Mouse (Mus musculus) cerebellum, adult 11 months (tissue): ENCODE measurements around the gene Gm37240.

Experiments
- DNase-seq: peaks from one replicate; pipeline ENCODE4 v3.0.0; 2022

Gm37240 gene

GRCm38 (mm10) chr3:85214926-85215325 lies 672.4 kb downstream of the Gm37240 start:
- DNase-seq, result no peak

GRCm38 (mm10) chr3:85212751-85213350 lies 674.5 kb downstream of the Gm37240 start:
- DNase-seq, result no peak

GRCm38 (mm10) chr3:85209887-85210844 lies 677.2 kb downstream of the Gm37240 start:
- no peak for DNase-seq

- DNase-seq, result no peak
These were observed 680.8 kb downstream of the Gm37240 start for GRCm38 (mm10) chr3:85206475-85206874.

- no peak for DNase-seq
These were observed 681.4 kb downstream of the Gm37240 start for GRCm38 (mm10) chr3:85205911-85206310.

GRCm38 (mm10) chr3:85203659-85204058 lies 683.7 kb downstream of the Gm37240 start:
- no peak for DNase-seq

- no peak for DNase-seq
These were observed 684.6 kb downstream of the Gm37240 start for GRCm38 (mm10) chr3:85202726-85203125.

- DNase-seq, result no peak
These were observed 685.5 kb downstream of the Gm37240 start for GRCm38 (mm10) chr3:85201785-85202184.

GRCm38 (mm10) chr3:85198496-85198895 lies 688.8 kb downstream of the Gm37240 start:
- DNase-seq, result no peak

GRCm38 (mm10) chr3:85197148-85197547 lies 690.2 kb downstream of the Gm37240 start:
- no peak for DNase-seq

- DNase-seq, result no peak
These were observed 690.7 kb downstream of the Gm37240 start for GRCm38 (mm10) chr3:85196591-85196990.

- no peak for DNase-seq
These were observed 692.2 kb downstream of the Gm37240 start for GRCm38 (mm10) chr3:85195068-85195481.

- no peak for DNase-seq
These were observed 697.5 kb downstream of the Gm37240 start for GRCm38 (mm10) chr3:85189791-85190190.

GRCm38 (mm10) chr3:85188364-85188763 lies 699.0 kb downstream of the Gm37240 start:
- DNase-seq, result no peak

GRCm38 (mm10) chr3:85186661-85187076 lies 700.6 kb downstream of the Gm37240 start:
- DNase-seq, result peak; percentile 61

- peak; percentile 19 for DNase-seq
These were observed 701.5 kb downstream of the Gm37240 start for GRCm38 (mm10) chr3:85185827-85186226.

GRCm38 (mm10) chr3:85184916-85185315 lies 702.4 kb downstream of the Gm37240 start:
- no peak for DNase-seq

GRCm38 (mm10) chr3:85184151-85184550 lies 703.2 kb downstream of the Gm37240 start:
- DNase-seq, result no peak

- no peak for DNase-seq
These were observed 710.6 kb downstream of the Gm37240 start for GRCm38 (mm10) chr3:85176736-85177135.

GRCm38 (mm10) chr3:85174542-85175469 lies 712.5 kb downstream of the Gm37240 start:
- DNase-seq, result no peak

GRCm38 (mm10) chr3:85173441-85174071 lies 713.8 kb downstream of the Gm37240 start:
- DNase-seq, result no peak

- peak; percentile 19 for DNase-seq
These were observed 714.8 kb downstream of the Gm37240 start for GRCm38 (mm10) chr3:85172532-85172931.
